Mouse (Mus musculus): ENCODE results near the gene Pxmp4. TPM values are rescaled to one million over a fixed set of nuclear protein-coding genes. Genes with fewer than 3 reads are reported as not detected.

Pxmp4 gene
- polyA plus RNA-seq, 1 experiment from 2014 or later, result 14.2 TPM

DNA sequence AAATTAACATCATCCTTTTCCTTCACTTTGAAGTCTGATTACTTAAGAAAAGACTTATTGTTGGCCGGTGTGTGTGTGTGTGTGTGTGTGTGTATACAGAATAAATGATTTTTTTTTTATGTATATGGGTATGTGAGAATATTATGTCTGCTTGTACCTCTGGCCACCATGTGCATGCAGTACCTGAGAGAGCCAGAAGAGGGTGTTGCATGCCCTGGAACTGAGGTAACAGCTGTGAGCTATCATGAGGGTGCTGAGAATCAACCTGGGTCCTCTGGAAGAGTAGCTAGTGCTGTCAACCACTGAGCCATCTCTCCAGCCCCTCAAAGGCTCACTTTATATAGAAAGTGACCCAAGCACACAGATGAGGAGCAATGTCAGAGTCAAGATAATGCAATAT is 22.1 kb downstream of the Pxmp4 start:
- Histone ChIP-seq H3K4me2 (no peak overlapping the region), H3K36me3 (no peaks in the 10 kb centered on the region), H3K4me1 (replicated peaks) (peaks cover 40% of the 10 kb centered on the region), H3K27me3 (no peaks in the 10 kb centered on the region), H3K9me3 (no peaks in the 10 kb centered on the region), H3K27ac (no peak overlapping the region), H3K4me3 (no peak overlapping the region), H3K9ac (no peak overlapping the region)
- WGBS, result 100% methylated on average over 1 of the region's 1 CpGs
- no peak for ATAC-seq (ENCODE audit: low FRiP score)

DNA sequence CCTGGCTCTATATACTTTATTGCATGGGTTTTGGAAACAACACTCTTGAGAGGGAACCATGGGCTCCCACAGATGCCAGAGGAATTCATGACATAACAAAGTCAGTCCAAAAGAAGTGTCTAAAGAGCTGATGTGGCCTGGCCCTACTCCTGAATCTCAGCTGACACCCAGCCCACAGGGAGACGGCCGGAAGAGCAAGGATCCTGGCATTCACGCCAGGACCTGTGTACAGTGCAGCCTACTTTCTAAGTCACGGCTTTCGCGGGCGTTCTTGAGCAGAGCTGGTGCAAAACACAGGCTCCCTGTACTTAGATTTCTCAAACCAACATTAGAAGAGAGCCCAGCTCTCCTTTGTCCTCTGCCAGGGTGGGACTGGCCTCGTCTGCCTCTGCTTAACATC is 22.9 kb downstream of the Pxmp4 start:
- peaks cover 39% of the 10 kb centered on the region for H3K4me1 ChIP-seq (replicated peaks)
- 0 out of 2 replicates have a peak overlapping the region, but pooled peaks have one; percentile 40 for H3K27ac ChIP-seq
- no peak for ATAC-seq (ENCODE audit: low FRiP score)
- no peaks in the 10 kb centered on the region for H3K27me3 ChIP-seq
- H3K9ac ChIP-seq, result no peak overlapping the region
- no peaks in the 10 kb centered on the region for H3K9me3 ChIP-seq
- no peak overlapping the region for H3K4me3 ChIP-seq
- 82% methylated on average over 8 of the region's 8 CpGs for WGBS
- no peaks in the 10 kb centered on the region for H3K36me3 ChIP-seq
- no peak overlapping the region for H3K4me2 ChIP-seq

DNA sequence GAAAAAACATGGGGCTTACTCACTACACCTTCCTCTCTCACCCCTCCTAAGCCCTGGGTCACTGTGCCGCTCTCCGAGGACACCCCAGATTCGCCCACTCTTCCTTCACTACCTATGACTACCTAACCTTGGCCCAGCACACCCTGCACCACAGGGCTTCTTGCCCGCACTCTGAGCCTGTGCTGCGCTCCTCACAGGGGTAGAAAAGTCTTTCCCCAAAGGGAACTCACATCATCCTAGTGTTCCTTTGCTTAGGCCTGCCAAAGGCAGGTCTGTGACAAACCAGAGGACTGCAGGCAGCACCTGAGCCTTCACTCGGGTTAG is 25.8 kb downstream of the Pxmp4 start:
- H3K27me3 ChIP-seq, result no peaks in the 10 kb centered on the region
- no peaks in the 10 kb centered on the region for H3K36me3 ChIP-seq
- peaks cover 21% of the 10 kb centered on the region for H3K4me1 ChIP-seq (replicated peaks)
- ATAC-seq (ENCODE audit: low FRiP score), result peak; percentile 22; the same call in 1 of the 2 replicates
- H3K9me3 ChIP-seq, result no peaks in the 10 kb centered on the region
- H3K4me2 ChIP-seq, result no peak overlapping the region
- H3K9ac ChIP-seq, result peak overlapping the region; percentile 39; the same call in 1 of the 2 replicates
- 46% methylated on average over 6 of the region's 6 CpGs for WGBS
- peak overlapping the region; percentile 77 for H3K27ac ChIP-seq
- no peak overlapping the region for H3K4me3 ChIP-seq

- Histone ChIP-seq H3K36me3 (no peaks in the 10 kb centered on the region), H3K4me3 (no peak overlapping the region), H3K27ac (peak overlapping the region; percentile 77), H3K4me2 (no peak overlapping the region), H3K4me1 (replicated peaks) (peaks cover 21% of the 10 kb centered on the region), H3K27me3 (no peaks in the 10 kb centered on the region), H3K9me3 (no peaks in the 10 kb centered on the region), H3K9ac (peak overlapping the region; percentile 39)
- ATAC-seq (ENCODE audit: low FRiP score), result peak; percentile 49; the same call in 1 of the 2 replicates
- 20% methylated on average over 12 of the region's 12 CpGs for WGBS
Observed at GRCm38 (mm10) chr2:154576876-154577743, 26.4 kb downstream of the Pxmp4 start.

- ATAC-seq (ENCODE audit: low FRiP score), result no peak
- H3K9me3 ChIP-seq, result no peaks in the 10 kb centered on the region
- peaks cover 33% of the 10 kb centered on the region for H3K4me1 ChIP-seq (replicated peaks)
- H3K27ac ChIP-seq, result no peak overlapping the region
- no peak overlapping the region for H3K9ac ChIP-seq
- H3K4me2 ChIP-seq, result no peak overlapping the region
- 30% methylated on average over 7 of the region's 7 CpGs for WGBS
- H3K36me3 ChIP-seq, result no peaks in the 10 kb centered on the region
- no peaks in the 10 kb centered on the region for H3K27me3 ChIP-seq
- no peak overlapping the region for H3K4me3 ChIP-seq
Observed at GRCm38 (mm10) chr2:154574271-154574670, 29.2 kb downstream of the Pxmp4 start.

- Histone ChIP-seq H3K9me3 (no peaks in the 10 kb centered on the region), H3K27me3 (no peaks in the 10 kb centered on the region), H3K4me1 (replicated peaks) (peaks cover 45% of the 10 kb centered on the region), H3K4me3 (no peak overlapping the region), H3K9ac (no peak overlapping the region), H3K4me2 (no peak overlapping the region), H3K36me3 (no peaks in the 10 kb centered on the region), H3K27ac (no peak overlapping the region)
- no peak for ATAC-seq (ENCODE audit: low FRiP score)
- WGBS, result 83% methylated on average over 3 of the region's 3 CpGs
Observed at GRCm38 (mm10) chr2:154572996-154573395, 30.5 kb downstream of the Pxmp4 start.

DNA sequence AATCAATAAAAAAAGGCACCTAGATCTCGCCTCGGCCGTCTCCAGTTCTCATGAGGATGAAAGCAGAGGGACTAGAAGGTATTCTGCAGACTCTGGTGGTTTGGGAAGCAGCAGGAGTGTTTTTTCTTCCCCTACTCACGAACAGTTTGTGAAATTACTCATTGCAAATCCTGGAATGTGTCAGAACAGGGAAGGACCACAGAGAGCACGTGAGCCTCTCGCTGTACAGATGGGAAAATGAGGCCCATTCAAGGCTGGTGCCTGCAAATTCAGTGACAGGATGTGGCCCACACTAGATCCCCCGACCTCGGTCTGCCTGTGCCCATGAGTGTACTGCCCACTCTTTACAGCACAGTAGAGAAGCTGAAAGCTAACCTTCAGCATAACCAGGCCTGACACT is 31.5 kb downstream of the Pxmp4 start:
- Histone ChIP-seq H3K4me3 (no peak overlapping the region), H3K4me2 (no peak overlapping the region), H3K27me3 (no peaks in the 10 kb centered on the region), H3K9ac (no peak overlapping the region), H3K27ac (no peak overlapping the region), H3K36me3 (no peaks in the 10 kb centered on the region), H3K4me1 (replicated peaks) (peaks cover 40% of the 10 kb centered on the region), H3K9me3 (no peaks in the 10 kb centered on the region)
- 74% methylated on average over 8 of the region's 8 CpGs for WGBS
- no peak for ATAC-seq (ENCODE audit: low FRiP score)

- H3K9ac ChIP-seq, result no peak overlapping the region
- no peaks in the 10 kb centered on the region for H3K27me3 ChIP-seq
- no peak overlapping the region for H3K4me3 ChIP-seq
- peaks cover 39% of the 10 kb centered on the region for H3K4me1 ChIP-seq (replicated peaks)
- 79% methylated on average over 4 of the region's 4 CpGs for WGBS
- no peak overlapping the region for H3K27ac ChIP-seq
- no peak overlapping the region for H3K4me2 ChIP-seq
- no peak for ATAC-seq (ENCODE audit: low FRiP score)
- no peaks in the 10 kb centered on the region for H3K9me3 ChIP-seq
- no peaks in the 10 kb centered on the region for H3K36me3 ChIP-seq
Observed at GRCm38 (mm10) chr2:154571266-154571665, 32.2 kb downstream of the Pxmp4 start.

GRCm38 (mm10) chr2:154570666-154571065 is 32.8 kb downstream of the Pxmp4 start:
- H3K9ac ChIP-seq, result no peak overlapping the region
- H3K27me3 ChIP-seq, result no peaks in the 10 kb centered on the region
- no peak for ATAC-seq (ENCODE audit: low FRiP score)
- peak overlapping the region; percentile 63 for H3K4me3 ChIP-seq
- peak overlapping the region; percentile 83 for H3K4me2 ChIP-seq
- H3K9me3 ChIP-seq, result no peaks in the 10 kb centered on the region
- peaks cover 44% of the 10 kb centered on the region for H3K4me1 ChIP-seq (replicated peaks)
- H3K27ac ChIP-seq, result 0 out of 2 replicates have a peak overlapping the region, but pooled peaks have one; percentile 76
- H3K36me3 ChIP-seq, result no peaks in the 10 kb centered on the region
- WGBS, result 69% methylated on average over 4 of the region's 4 CpGs

GRCm38 (mm10) chr2:154569836-154570286 is 33.6 kb downstream of the Pxmp4 start, which contains the start of gene E2f1:
E2f1 (minus strand) TSS chr2:154569892.
- WGBS, result under 1% methylated on average over 42 of the region's 44 CpGs
- H3K27me3 ChIP-seq, result no peaks in the 10 kb centered on the region
- H3K9ac ChIP-seq, result peak within 1 kb of the TSS; percentile 68
- peak within 1 kb of the TSS; percentile 83 for H3K4me2 ChIP-seq
- peak within 1 kb of the TSS; percentile 83 for H3K27ac ChIP-seq
- peak within 1 kb of the TSS; percentile 63 for H3K4me3 ChIP-seq
- H3K9me3 ChIP-seq, result no peaks in the 10 kb centered on the region
- no peaks in the 10 kb centered on the region for H3K36me3 ChIP-seq
- ATAC-seq (ENCODE audit: low FRiP score), result peak; percentile 99
- peaks cover 52% of the 10 kb centered on the region for H3K4me1 ChIP-seq (replicated peaks)

GRCm38 (mm10) chr2:154569071-154569748 is 34.3 kb downstream of the Pxmp4 start:
- Histone ChIP-seq H3K9me3 (no peaks in the 10 kb centered on the region), H3K27ac (peak overlapping the region; percentile 83), H3K9ac (peak overlapping the region; percentile 65), H3K36me3 (no peaks in the 10 kb centered on the region), H3K27me3 (no peaks in the 10 kb centered on the region), H3K4me3 (peak overlapping the region; percentile 63), H3K4me2 (peak overlapping the region; percentile 83), H3K4me1 (replicated peaks) (peaks cover 52% of the 10 kb centered on the region)
- under 1% methylated on average over 52 of the region's 70 CpGs for WGBS
- ATAC-seq (ENCODE audit: low FRiP score), result peak; percentile 63

- Histone ChIP-seq H3K4me1 (replicated peaks) (peaks cover 54% of the 10 kb centered on the region), H3K4me2 (peak overlapping the region; percentile 83), H3K9ac (peak overlapping the region; percentile 65), H3K36me3 (no peaks in the 10 kb centered on the region), H3K4me3 (peak overlapping the region; percentile 63), H3K27me3 (no peaks in the 10 kb centered on the region), H3K27ac (peak overlapping the region; percentile 83), H3K9me3 (no peaks in the 10 kb centered on the region)
- WGBS, result 7% methylated on average over 10 of the region's 10 CpGs
- peak; percentile 2; the same call in 1 of the 2 replicates for ATAC-seq (ENCODE audit: low FRiP score)
Observed at GRCm38 (mm10) chr2:154568329-154569070, 35.0 kb downstream of the Pxmp4 start.

All from hindbrain, embryonic 13.5 days (tissue).